Mouse (Mus musculus) midbrain, embryonic 12.5 days (tissue): ENCODE measurements around the gene Eif3i. TPM values are rescaled to one million over a fixed set of nuclear protein-coding genes. Genes with fewer than 3 reads are reported as not detected.

Experiments used
- ATAC-seq: fragments of 200-750 bp; cut with Nextera tagmentation; 2 replicates; pipeline ENCODE4 v1.8.0; 2017; ENCODE audit warnings: low read depth, moderate TSS enrichment, moderate library complexity; ENCODE audit not compliant: low FRiP score
- H3K27ac ChIP-seq: fragments of 300-500 bp; sonication (generic); replicated peaks from 2 replicates; pipeline ENCODE4 v1.5.1; 2016; ENCODE audit warnings: mild to moderate bottlenecking
- H3K27me3 ChIP-seq: fragments of 300-500 bp; sonication (generic); 2 replicates; pipeline ENCODE4 v1.6.1; 2016; ENCODE audit warnings: mild to moderate bottlenecking
- H3K36me3 ChIP-seq: fragments of 300-500 bp; sonication (generic); 2 replicates; pipeline ENCODE4 v1.6.1; 2016
- H3K4me1 ChIP-seq: fragments of 300-500 bp; sonication (generic); 2 replicates; pipeline ENCODE4 v1.6.1; 2016
- H3K4me2 ChIP-seq: fragments of 300-500 bp; sonication (generic); replicated peaks from 2 replicates; pipeline ENCODE4 v1.6.1; 2016; ENCODE audit warnings: mild to moderate bottlenecking, moderate library complexity
- H3K4me3 ChIP-seq: fragments of 300-500 bp; sonication (generic); 2 replicates; pipeline ENCODE4 v1.5.1; 2016; ENCODE audit warnings: mild to moderate bottlenecking
- H3K9ac ChIP-seq: fragments of 300-500 bp; sonication (generic); replicated peaks from 2 replicates; pipeline ENCODE4 v1.6.1; 2016; ENCODE audit warnings: mild to moderate bottlenecking, moderate library complexity
- H3K9me3 ChIP-seq: fragments of 300-500 bp; sonication (generic); 2 replicates; pipeline ENCODE4 v1.6.1; 2016; ENCODE audit warnings: mild to moderate bottlenecking
- WGBS: fragments of 180-500 bp; shearing (Covaris S2); methylation state at CpG from one replicate; pipeline ENCODE4 v1.1.7; 2016; 5-methylcytosine and 5-hydroxymethylcytosine counted together
- polyA plus RNA-seq: library from polyadenylated mRNA; unstranded; fragments of >200 nt; fragmentation: Nextera tagmentation; extraction: Ambion mirVana; gene quantifications from 2 replicates; pipeline ENCODE4 v1.2.1, GENCODE M21; 2016

Gene Eif3i
- polyA plus RNA-seq, 1 experiment from 2014 or later: 202 TPM

- H3K9ac ChIP-seq: no peak overlapping the region
- no peak for ATAC-seq
- H3K36me3 ChIP-seq: peaks cover 51% of the 10 kb centered on the region
- H3K9me3 ChIP-seq: no peaks in the 10 kb centered on the region
- peak overlapping the region; percentile 88 for H3K27ac ChIP-seq
- no peak overlapping the region for H3K4me3 ChIP-seq
- no peaks in the 10 kb centered on the region for H3K27me3 ChIP-seq
- peak overlapping the region; percentile 84; the same call in 1 of the 2 replicates for H3K4me2 ChIP-seq
- 34% methylated on average over 4 of the region's 4 CpGs for WGBS
- peaks cover 30% of the 10 kb centered on the region for H3K4me1 ChIP-seq
Measured at GRCm38 (mm10) chr4:129625496-129625895, 25.0 kb upstream of the Eif3i start.

GRCm38 (mm10) chr4:129625029-129625370 lies 24.6 kb upstream of the Eif3i start:
- no peaks in the 10 kb centered on the region for H3K9me3 ChIP-seq
- peaks cover 46% of the 10 kb centered on the region for H3K36me3 ChIP-seq
- WGBS: under 1% methylated on average over 6 of the region's 6 CpGs
- peak overlapping the region; percentile 84 for H3K4me2 ChIP-seq
- ATAC-seq: 0 out of 2 replicates have a peak, but pooled peaks have one; percentile 8
- H3K27me3 ChIP-seq: no peaks in the 10 kb centered on the region
- H3K4me3 ChIP-seq: peak overlapping the region; percentile 59
- H3K27ac ChIP-seq: peak overlapping the region; percentile 88
- peaks cover 30% of the 10 kb centered on the region for H3K4me1 ChIP-seq
- peak overlapping the region; percentile 72; the same call in 1 of the 2 replicates for H3K9ac ChIP-seq

- H3K36me3 ChIP-seq: peaks cover 40% of the 10 kb centered on the region
- peak overlapping the region; percentile 59 for H3K4me3 ChIP-seq
- peak overlapping the region; percentile 84 for H3K4me2 ChIP-seq
- peak; percentile 87 for ATAC-seq
- no peaks in the 10 kb centered on the region for H3K27me3 ChIP-seq
- WGBS: under 1% methylated on average over 18 of the region's 18 CpGs
- H3K4me1 ChIP-seq: peaks cover 30% of the 10 kb centered on the region
- H3K9ac ChIP-seq: peak overlapping the region; percentile 72
- H3K9me3 ChIP-seq: no peaks in the 10 kb centered on the region
- peak overlapping the region; percentile 88 for H3K27ac ChIP-seq
Measured at GRCm38 (mm10) chr4:129624281-129625028, 24.0 kb upstream of the Eif3i start.

- 0% methylated on average over 10 of the region's 10 CpGs for WGBS
- H3K4me1 ChIP-seq: peaks cover 33% of the 10 kb centered on the region
- H3K27ac ChIP-seq: peak within 1 kb of the TSS; percentile 88
- H3K4me2 ChIP-seq: peak within 1 kb of the TSS; percentile 84
- H3K27me3 ChIP-seq: no peaks in the 10 kb centered on the region
- peak; percentile 47 for ATAC-seq
- no peaks in the 10 kb centered on the region for H3K9me3 ChIP-seq
- peaks cover 33% of the 10 kb centered on the region for H3K36me3 ChIP-seq
- peak within 1 kb of the TSS; percentile 72 for H3K9ac ChIP-seq
- H3K4me3 ChIP-seq: peak within 1 kb of the TSS; percentile 59
Measured at GRCm38 (mm10) chr4:129623681-129624091, 23.2 kb upstream of the Eif3i start, which contains the start of gene Ccdc28b. Ccdc28b (minus strand) TSS chr4:129623947.

GRCm38 (mm10) chr4:129622803-129623535 lies 22.5 kb upstream of the Eif3i start:
- 17% methylated on average over 8 of the region's 8 CpGs for WGBS
- peak overlapping the region; percentile 88 for H3K27ac ChIP-seq
- no peak for ATAC-seq

GRCm38 (mm10) chr4:129622120-129622802 lies 21.8 kb upstream of the Eif3i start:
- 78% methylated on average over 11 of the region's 11 CpGs for WGBS

More at GRCm38 (mm10) chr4:129622803-129623535, 22.5 kb upstream of the Eif3i start:
- Histone ChIP-seq H3K4me3 (peak overlapping the region; percentile 59), H3K4me1 (peaks cover 40% of the 10 kb centered on the region), H3K9me3 (no peaks in the 10 kb centered on the region), H3K27me3 (no peaks in the 10 kb centered on the region), H3K4me2 (peak overlapping the region; percentile 84), H3K9ac (peak overlapping the region; percentile 72), H3K36me3 (peaks cover 25% of the 10 kb centered on the region)

GRCm38 (mm10) chr4:129621283-129621841 lies 20.9 kb upstream of the Eif3i start:
- WGBS: 89% methylated on average over 8 of the region's 8 CpGs
- Histone ChIP-seq H3K4me1 (peaks cover 43% of the 10 kb centered on the region), H3K36me3 (peaks cover 16% of the 10 kb centered on the region; the same call in 1 of the 2 replicates), H3K4me3 (no peak overlapping the region), H3K27me3 (no peaks in the 10 kb centered on the region), H3K9ac (no peak overlapping the region), H3K4me2 (0 out of 2 replicates have a peak overlapping the region, but pooled peaks have one; percentile 1), H3K9me3 (no peaks in the 10 kb centered on the region), H3K27ac (no peak overlapping the region)
- no peak for ATAC-seq

More at GRCm38 (mm10) chr4:129622120-129622802, 21.8 kb upstream of the Eif3i start:
- Histone ChIP-seq H3K27me3 (no peaks in the 10 kb centered on the region), H3K36me3 (peaks cover 18% of the 10 kb centered on the region), H3K9ac (peak overlapping the region; percentile 72), H3K9me3 (no peaks in the 10 kb centered on the region), H3K4me1 (peaks cover 43% of the 10 kb centered on the region), H3K4me3 (peak overlapping the region; percentile 59; the same call in 1 of the 2 replicates), H3K4me2 (peak overlapping the region; percentile 84), H3K27ac (peak overlapping the region; percentile 88; the same call in 1 of the 2 replicates)
- ATAC-seq: no peak

- H3K27me3 ChIP-seq: no peaks in the 10 kb centered on the region
- H3K4me1 ChIP-seq: peaks cover 42% of the 10 kb centered on the region
- H3K9ac ChIP-seq: no peak overlapping the region
- H3K9me3 ChIP-seq: no peaks in the 10 kb centered on the region
- no peak overlapping the region for H3K27ac ChIP-seq
- 90% methylated on average over 11 of the region's 11 CpGs for WGBS
- peaks cover 19% of the 10 kb centered on the region for H3K36me3 ChIP-seq
- H3K4me3 ChIP-seq: no peak overlapping the region
- ATAC-seq: no peak
- no peak overlapping the region for H3K4me2 ChIP-seq
Measured at GRCm38 (mm10) chr4:129620419-129621282, 20.2 kb upstream of the Eif3i start.

GRCm38 (mm10) chr4:129618786-129619691 lies 18.6 kb upstream of the Eif3i start, which contains the start of gene Iqcc:
Iqcc (minus strand) TSS chr4:129619099.
- WGBS: 4% methylated on average over 44 of the region's 44 CpGs
- H3K36me3 ChIP-seq: peaks cover 20% of the 10 kb centered on the region
- H3K27me3 ChIP-seq: no peaks in the 10 kb centered on the region
- ATAC-seq: peak; percentile 87
- no peaks in the 10 kb centered on the region for H3K9me3 ChIP-seq
- H3K9ac ChIP-seq: peak within 1 kb of the TSS; percentile 86
- peak within 1 kb of the TSS; percentile 80 for H3K4me2 ChIP-seq
- H3K4me3 ChIP-seq: peak within 1 kb of the TSS; percentile 62
- peak within 1 kb of the TSS; percentile 90 for H3K27ac ChIP-seq
- peaks cover 28% of the 10 kb centered on the region for H3K4me1 ChIP-seq

- no peak for ATAC-seq
- WGBS: 95% methylated on average over 5 of the region's 5 CpGs
- no peaks in the 10 kb centered on the region for H3K27me3 ChIP-seq
- peaks cover 20% of the 10 kb centered on the region for H3K36me3 ChIP-seq
- H3K27ac ChIP-seq: no peak overlapping the region
- H3K9ac ChIP-seq: peak overlapping the region; percentile 86
- no peaks in the 10 kb centered on the region for H3K9me3 ChIP-seq
- H3K4me2 ChIP-seq: peak overlapping the region; percentile 80
- peak overlapping the region; percentile 62 for H3K4me3 ChIP-seq
- H3K4me1 ChIP-seq: peaks cover 24% of the 10 kb centered on the region
Measured at GRCm38 (mm10) chr4:129618031-129618430, 17.6 kb upstream of the Eif3i start.
